Mouse (Mus musculus): ENCODE data around the gene Nucb2. TPM values are rescaled to one million over a fixed set of nuclear protein-coding genes. Genes with fewer than 3 reads are reported as not detected.

Nucb2 gene
- polyA plus RNA-seq, 1 experiment from 2014 or later, result 23.3 TPM

- peaks cover 14% of the 10 kb centered on the region for H3K4me1 ChIP-seq (replicated peaks; ENCODE audit: control insufficient read depth, insufficient read depth, low read length)
- H3K27ac ChIP-seq (ENCODE audit: low read length), result peak overlapping the region; percentile 41
- WGBS, result 64% methylated on average over 7 of the region's 7 CpGs
- ATAC-seq (ENCODE audit: low read depth), result 0 out of 2 replicates have a peak, but pooled peaks have one; percentile 44
- H3K4me3 ChIP-seq (ENCODE audit: low read length), result no peak overlapping the region
- peaks cover 3% of the 10 kb centered on the region; the same call in 1 of the 2 replicates for H3K36me3 ChIP-seq (ENCODE audit: control insufficient read depth, insufficient read depth, low read length)
- H3K9me3 ChIP-seq (ENCODE audit: control insufficient read depth, low read length), result no peaks in the 10 kb centered on the region
- no peaks in the 10 kb centered on the region for H3K27me3 ChIP-seq (ENCODE audit: control insufficient read depth, insufficient read depth, low read depth, low read length)
- 0 out of 2 replicates have a peak overlapping the region, but pooled peaks have one; percentile 15 for H3K9ac ChIP-seq (ENCODE audit: low read length)
- no peak overlapping the region for H3K4me2 ChIP-seq (ENCODE audit: low read depth, low read length)
These were observed 10.9 kb downstream of the Nucb2 start for GRCm38 (mm10) chr7:116515059-116515458.

- Histone ChIP-seq H3K9me3 (ENCODE audit: control insufficient read depth, low read length) (no peaks in the 10 kb centered on the region), H3K4me3 (ENCODE audit: low read length) (no peak overlapping the region), H3K4me2 (ENCODE audit: low read depth, low read length) (no peak overlapping the region), H3K4me1 (replicated peaks; ENCODE audit: control insufficient read depth, insufficient read depth, low read length) (peaks cover 14% of the 10 kb centered on the region), H3K27me3 (ENCODE audit: control insufficient read depth, insufficient read depth, low read depth, low read length) (no peaks in the 10 kb centered on the region), H3K9ac (ENCODE audit: low read length) (0 out of 2 replicates have a peak overlapping the region, but pooled peaks have one; percentile 15), H3K36me3 (ENCODE audit: control insufficient read depth, insufficient read depth, low read length) (no peaks in the 10 kb centered on the region; the same call in 1 of the 2 replicates), H3K27ac (ENCODE audit: low read length) (peak overlapping the region; percentile 41)
- WGBS, result 43% methylated on average over 13 of the region's 13 CpGs
- peak; percentile 52 for ATAC-seq (ENCODE audit: low read depth)
These were observed 11.5 kb downstream of the Nucb2 start for GRCm38 (mm10) chr7:116515514-116516135.

GRCm38 (mm10) chr7:116517240-116517639, 13.1 kb downstream of the Nucb2 start:
- no peak overlapping the region for H3K9ac ChIP-seq (ENCODE audit: low read length)
- peaks cover 14% of the 10 kb centered on the region for H3K4me1 ChIP-seq (replicated peaks; ENCODE audit: control insufficient read depth, insufficient read depth, low read length)
- ATAC-seq (ENCODE audit: low read depth), result no peak
- H3K36me3 ChIP-seq (ENCODE audit: control insufficient read depth, insufficient read depth, low read length), result peaks cover 4% of the 10 kb centered on the region
- no peaks in the 10 kb centered on the region for H3K9me3 ChIP-seq (ENCODE audit: control insufficient read depth, low read length)
- H3K4me2 ChIP-seq (ENCODE audit: low read depth, low read length), result no peak overlapping the region
- no peaks in the 10 kb centered on the region for H3K27me3 ChIP-seq (ENCODE audit: control insufficient read depth, insufficient read depth, low read depth, low read length)
- H3K4me3 ChIP-seq (ENCODE audit: low read length), result no peak overlapping the region
- 60% methylated on average over 5 of the region's 5 CpGs for whole genome bisulfite sequencing
- H3K27ac ChIP-seq (ENCODE audit: low read length), result no peak overlapping the region

GRCm38 (mm10) chr7:116518155-116518554, 14.0 kb downstream of the Nucb2 start:
- Histone ChIP-seq H3K9me3 (ENCODE audit: control insufficient read depth, low read length) (no peaks in the 10 kb centered on the region), H3K27me3 (ENCODE audit: control insufficient read depth, insufficient read depth, low read depth, low read length) (no peaks in the 10 kb centered on the region), H3K4me3 (ENCODE audit: low read length) (no peak overlapping the region), H3K9ac (ENCODE audit: low read length) (no peak overlapping the region), H3K4me2 (ENCODE audit: low read depth, low read length) (no peak overlapping the region), H3K36me3 (ENCODE audit: control insufficient read depth, insufficient read depth, low read length) (peaks cover 8% of the 10 kb centered on the region), H3K27ac (ENCODE audit: low read length) (no peak overlapping the region), H3K4me1 (replicated peaks; ENCODE audit: control insufficient read depth, insufficient read depth, low read length) (peaks cover 14% of the 10 kb centered on the region)
- WGBS, result 72% methylated on average over 5 of the region's 5 CpGs
- ATAC-seq (ENCODE audit: low read depth), result no peak

- Histone ChIP-seq H3K27me3 (ENCODE audit: control insufficient read depth, insufficient read depth, low read depth, low read length) (no peaks in the 10 kb centered on the region), H3K9me3 (ENCODE audit: control insufficient read depth, low read length) (no peaks in the 10 kb centered on the region), H3K4me1 (replicated peaks; ENCODE audit: control insufficient read depth, insufficient read depth, low read length) (peaks cover 10% of the 10 kb centered on the region), H3K27ac (ENCODE audit: low read length) (no peak overlapping the region), H3K4me2 (ENCODE audit: low read depth, low read length) (no peak overlapping the region), H3K4me3 (ENCODE audit: low read length) (no peak overlapping the region), H3K36me3 (ENCODE audit: control insufficient read depth, insufficient read depth, low read length) (peaks cover 14% of the 10 kb centered on the region), H3K9ac (ENCODE audit: low read length) (no peak overlapping the region)
- WGBS, result 37% methylated on average over 3 of the region's 3 CpGs
- ATAC-seq (ENCODE audit: low read depth), result 0 out of 2 replicates have a peak, but pooled peaks have one; percentile 29
These were observed 15.6 kb downstream of the Nucb2 start for GRCm38 (mm10) chr7:116519805-116520204.

GRCm38 (mm10) chr7:116524577-116524976, 20.4 kb downstream of the Nucb2 start:
- 74% methylated on average over 2 of the region's 2 CpGs for WGBS
- Histone ChIP-seq H3K4me3 (ENCODE audit: low read length) (no peak overlapping the region), H3K27me3 (ENCODE audit: control insufficient read depth, insufficient read depth, low read depth, low read length) (no peaks in the 10 kb centered on the region), H3K4me2 (ENCODE audit: low read depth, low read length) (no peak overlapping the region), H3K9ac (ENCODE audit: low read length) (no peak overlapping the region), H3K36me3 (ENCODE audit: control insufficient read depth, insufficient read depth, low read length) (peaks cover 23% of the 10 kb centered on the region), H3K4me1 (replicated peaks; ENCODE audit: control insufficient read depth, insufficient read depth, low read length) (no peaks in the 10 kb centered on the region; the same call in 1 of the 2 replicates), H3K9me3 (ENCODE audit: control insufficient read depth, low read length) (no peaks in the 10 kb centered on the region), H3K27ac (ENCODE audit: low read length) (no peak overlapping the region)
- 0 out of 2 replicates have a peak, but pooled peaks have one; percentile 31 for ATAC-seq (ENCODE audit: low read depth)

- Histone ChIP-seq H3K4me1 (replicated peaks; ENCODE audit: control insufficient read depth, insufficient read depth, low read length) (no peaks in the 10 kb centered on the region), H3K36me3 (ENCODE audit: control insufficient read depth, insufficient read depth, low read length) (peaks cover 18% of the 10 kb centered on the region; the same call in 1 of the 2 replicates), H3K27ac (ENCODE audit: low read length) (no peak overlapping the region), H3K4me2 (ENCODE audit: low read depth, low read length) (no peak overlapping the region), H3K9me3 (ENCODE audit: control insufficient read depth, low read length) (no peaks in the 10 kb centered on the region), H3K9ac (ENCODE audit: low read length) (no peak overlapping the region), H3K27me3 (ENCODE audit: control insufficient read depth, insufficient read depth, low read depth, low read length) (no peaks in the 10 kb centered on the region), H3K4me3 (ENCODE audit: low read length) (no peak overlapping the region)
- WGBS, result 64% methylated on average over 4 of the region's 4 CpGs
- no peak for ATAC-seq (ENCODE audit: low read depth)
These were observed 25.6 kb downstream of the Nucb2 start for GRCm38 (mm10) chr7:116529793-116530192.

- Histone ChIP-seq H3K4me3 (ENCODE audit: low read length) (no peak overlapping the region), H3K4me1 (replicated peaks; ENCODE audit: control insufficient read depth, insufficient read depth, low read length) (no peaks in the 10 kb centered on the region), H3K4me2 (ENCODE audit: low read depth, low read length) (no peak overlapping the region), H3K27ac (ENCODE audit: low read length) (no peak overlapping the region), H3K27me3 (ENCODE audit: control insufficient read depth, insufficient read depth, low read depth, low read length) (no peaks in the 10 kb centered on the region), H3K36me3 (ENCODE audit: control insufficient read depth, insufficient read depth, low read length) (peaks cover 18% of the 10 kb centered on the region; the same call in 1 of the 2 replicates), H3K9ac (ENCODE audit: low read length) (no peak overlapping the region), H3K9me3 (ENCODE audit: control insufficient read depth, low read length) (no peaks in the 10 kb centered on the region)
- 87% methylated on average over 5 of the region's 5 CpGs for WGBS
- no peak for ATAC-seq (ENCODE audit: low read depth)
These were observed 26.3 kb downstream of the Nucb2 start for GRCm38 (mm10) chr7:116530470-116530869.

- peaks cover 16% of the 10 kb centered on the region for H3K36me3 ChIP-seq (ENCODE audit: control insufficient read depth, insufficient read depth, low read length)
- no peaks in the 10 kb centered on the region for H3K9me3 ChIP-seq (ENCODE audit: control insufficient read depth, low read length)
- H3K9ac ChIP-seq (ENCODE audit: low read length), result no peak overlapping the region
- WGBS, result 77% methylated on average over 4 of the region's 4 CpGs
- peak; percentile 65; the same call in 1 of the 2 replicates for ATAC-seq (ENCODE audit: low read depth)
- no peak overlapping the region for H3K4me2 ChIP-seq (ENCODE audit: low read depth, low read length)
- H3K27ac ChIP-seq (ENCODE audit: low read length), result no peak overlapping the region
- no peak overlapping the region for H3K4me3 ChIP-seq (ENCODE audit: low read length)
- H3K4me1 ChIP-seq (replicated peaks; ENCODE audit: control insufficient read depth, insufficient read depth, low read length), result no peaks in the 10 kb centered on the region
- no peaks in the 10 kb centered on the region for H3K27me3 ChIP-seq (ENCODE audit: control insufficient read depth, insufficient read depth, low read depth, low read length)
These were observed 27.1 kb downstream of the Nucb2 start for GRCm38 (mm10) chr7:116531311-116531710.
